Mouse (Mus musculus): ENCODE results near the gene Mrps35. TPM values are rescaled to one million over a fixed set of nuclear protein-coding genes. Genes with fewer than 3 reads are reported as not detected.

The Mrps35 gene
- polyA plus RNA-seq, 1 experiment from 2014 or later = 104 TPM

DNA sequence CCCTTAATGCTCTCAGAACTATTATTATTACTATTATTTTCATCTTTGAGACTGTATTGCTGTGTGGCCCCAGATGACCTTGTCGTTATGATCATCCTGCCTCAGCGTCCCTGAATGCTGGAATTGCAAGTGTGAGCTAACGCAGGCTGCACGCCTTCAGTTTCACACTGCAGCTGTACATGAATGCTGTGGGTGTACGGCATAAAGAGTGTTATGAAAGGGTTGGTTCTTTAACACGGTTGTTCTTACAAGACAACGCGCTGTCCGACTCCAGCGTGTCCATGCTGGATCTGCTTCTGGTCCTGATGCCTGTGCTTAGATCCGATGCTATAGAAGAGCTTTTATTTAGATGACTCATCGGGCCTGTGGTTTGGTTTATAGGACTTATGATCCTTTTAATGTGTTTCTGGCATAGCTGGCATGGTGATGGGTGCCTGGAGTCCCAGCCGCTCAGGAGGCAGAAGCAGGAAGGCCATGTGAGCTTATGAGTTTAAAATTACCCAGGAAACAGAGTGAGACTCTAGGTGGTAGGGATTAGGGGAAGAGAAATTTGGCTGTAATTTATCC lies 6.8 kb downstream of the Mrps35 start:
- Histone ChIP-seq H3K27ac (no peak overlapping the region), H3K36me3 (peaks cover 84% of the 10 kb centered on the region), H3K9me3 (no peaks in the 10 kb centered on the region), H3K4me1 (replicated peaks) (peaks cover under 1% of the 10 kb centered on the region), H3K27me3 (ENCODE audit: insufficient read depth, poor library complexity, severe bottlenecking) (no peaks in the 10 kb centered on the region), H3K4me3 (no peak overlapping the region)
- DNase-seq (ENCODE audit: low spot score) = no peak
- WGBS = 96% methylated on average over 13 of the region's 13 CpGs

DNA sequence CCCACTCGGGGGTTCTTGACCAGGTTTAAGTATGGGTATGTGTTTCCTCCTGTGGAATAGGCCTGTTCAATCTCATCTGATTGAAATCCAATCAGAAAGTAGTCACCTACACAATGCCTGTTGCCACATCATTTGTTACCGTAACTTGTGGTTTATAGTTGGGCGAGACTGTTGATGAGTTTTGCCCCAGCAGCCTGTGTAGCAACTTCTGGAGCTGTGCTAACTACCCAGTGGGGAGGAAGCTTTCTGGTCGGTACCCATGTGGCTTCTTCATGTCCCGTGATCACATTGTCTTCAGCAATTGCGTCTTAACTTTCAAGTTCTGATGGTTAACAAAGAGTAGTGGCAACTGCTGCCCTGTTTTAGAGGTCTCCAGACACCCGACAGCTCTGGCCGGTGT lies 9.1 kb downstream of the Mrps35 start:
- Histone ChIP-seq H3K4me3 (no peak overlapping the region), H3K36me3 (peaks cover 100% of the 10 kb centered on the region), H3K27ac (no peak overlapping the region), H3K4me1 (replicated peaks) (no peaks in the 10 kb centered on the region), H3K27me3 (ENCODE audit: insufficient read depth, poor library complexity, severe bottlenecking) (no peaks in the 10 kb centered on the region), H3K9me3 (no peaks in the 10 kb centered on the region)
- WGBS = 94% methylated on average over 8 of the region's 8 CpGs
- no peak for DNase-seq (ENCODE audit: low spot score)

DNA sequence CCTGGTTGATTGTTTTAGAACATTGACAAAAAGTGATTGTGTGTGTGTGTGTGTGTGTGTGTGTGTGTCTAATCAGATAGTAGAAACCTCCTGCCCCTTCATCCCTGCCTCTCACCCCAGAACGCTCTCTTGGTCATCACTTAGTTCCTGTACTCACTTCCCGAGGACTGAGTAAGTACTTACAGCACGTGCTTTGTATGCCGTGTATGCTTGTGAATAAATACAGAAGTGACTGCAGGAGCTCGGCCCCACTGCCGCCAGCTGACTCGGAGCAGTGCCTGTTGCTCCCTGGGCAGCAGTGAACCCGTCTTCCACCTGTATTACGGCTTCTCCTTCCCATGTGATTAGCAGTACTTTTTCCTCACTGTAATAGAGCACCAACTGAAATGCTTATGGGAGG lies 9.9 kb downstream of the Mrps35 start:
- no peak for DNase-seq (ENCODE audit: low spot score)
- Histone ChIP-seq H3K4me1 (replicated peaks) (no peaks in the 10 kb centered on the region), H3K27me3 (ENCODE audit: insufficient read depth, poor library complexity, severe bottlenecking) (no peaks in the 10 kb centered on the region), H3K36me3 (peaks cover 100% of the 10 kb centered on the region), H3K4me3 (no peak overlapping the region), H3K27ac (no peak overlapping the region), H3K9me3 (no peaks in the 10 kb centered on the region)
- WGBS = 90% methylated on average over 9 of the region's 9 CpGs

DNA sequence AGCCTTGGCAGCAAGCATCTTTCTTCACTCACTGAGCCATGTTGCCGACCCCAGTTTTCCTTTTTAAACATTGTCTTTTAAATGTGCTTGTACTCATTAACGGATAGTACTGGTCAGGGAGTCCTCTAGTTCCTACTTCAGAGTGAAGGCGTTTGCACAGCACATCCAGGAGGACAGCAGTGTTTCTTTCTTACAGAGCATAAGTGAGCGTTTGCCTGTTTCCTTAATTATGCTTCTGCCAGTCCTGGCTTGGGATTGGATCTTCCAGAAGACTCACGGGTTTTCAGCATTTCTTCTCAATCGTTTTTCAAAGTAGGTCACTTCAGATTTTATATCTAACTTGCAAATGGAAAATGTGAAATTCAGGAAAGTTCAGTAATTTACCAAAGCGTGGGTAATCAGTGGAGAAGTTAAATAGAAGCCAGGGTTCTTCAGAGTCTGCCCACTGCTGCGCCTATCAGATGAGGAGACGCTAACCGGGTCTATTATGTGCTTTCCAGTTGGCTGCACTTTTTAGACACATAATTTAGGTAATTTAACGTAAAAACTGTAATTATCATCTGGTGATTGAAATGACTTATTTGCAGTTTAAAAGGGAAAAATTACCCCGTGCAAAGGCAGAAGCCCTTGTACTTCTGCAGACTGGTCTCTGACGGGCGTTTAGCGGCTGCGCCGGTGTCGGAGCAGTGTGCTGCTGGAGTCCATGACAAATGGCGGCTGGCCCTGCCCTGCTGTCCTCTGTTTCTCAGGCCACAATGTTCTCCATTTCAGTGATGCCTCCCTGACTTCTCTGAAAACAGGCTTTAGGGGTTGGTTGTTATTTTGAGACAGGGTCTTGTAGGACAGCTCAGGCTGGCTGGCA lies 11.5 kb downstream of the Mrps35 start:
- 93% methylated on average over 19 of the region's 19 CpGs for WGBS
- peaks cover 96% of the 10 kb centered on the region for H3K36me3 ChIP-seq
- H3K27ac ChIP-seq = no peak overlapping the region
- no peaks in the 10 kb centered on the region for H3K4me1 ChIP-seq (replicated peaks)
- H3K4me3 ChIP-seq = no peak overlapping the region
- no peak for DNase-seq (ENCODE audit: low spot score)
- no peaks in the 10 kb centered on the region for H3K9me3 ChIP-seq
- no peaks in the 10 kb centered on the region for H3K27me3 ChIP-seq (ENCODE audit: insufficient read depth, poor library complexity, severe bottlenecking)

DNA sequence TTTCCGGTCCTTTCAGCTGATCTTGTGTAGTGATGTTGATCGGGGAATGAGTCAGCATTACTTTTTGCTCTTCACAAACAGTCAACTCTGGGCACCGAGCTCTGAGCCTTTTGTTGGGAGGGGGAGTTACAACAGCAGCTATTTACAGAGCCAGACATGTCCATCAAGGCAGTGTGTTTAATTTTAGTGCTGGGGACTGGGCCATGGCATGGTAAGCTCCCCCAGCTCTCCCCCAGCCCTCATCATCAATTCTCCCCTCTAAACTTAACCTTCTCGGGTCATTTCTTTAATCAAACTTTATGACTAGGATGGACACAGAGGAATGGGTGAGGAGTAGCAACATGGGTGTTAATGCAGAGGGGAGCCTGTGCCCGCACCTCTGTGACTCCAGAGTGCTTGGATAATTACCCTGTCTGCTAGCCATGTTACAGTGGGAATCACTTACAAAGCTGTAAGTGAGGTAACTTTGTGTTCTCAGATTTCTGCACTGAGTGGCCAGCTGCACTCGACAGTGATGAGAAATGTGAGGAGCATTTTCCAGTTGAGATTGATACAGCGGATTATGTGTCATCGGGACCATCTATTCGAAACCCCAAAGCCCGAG lies 12.9 kb downstream of the Mrps35 start:
- 90% methylated on average over 10 of the region's 10 CpGs for WGBS

DNA sequence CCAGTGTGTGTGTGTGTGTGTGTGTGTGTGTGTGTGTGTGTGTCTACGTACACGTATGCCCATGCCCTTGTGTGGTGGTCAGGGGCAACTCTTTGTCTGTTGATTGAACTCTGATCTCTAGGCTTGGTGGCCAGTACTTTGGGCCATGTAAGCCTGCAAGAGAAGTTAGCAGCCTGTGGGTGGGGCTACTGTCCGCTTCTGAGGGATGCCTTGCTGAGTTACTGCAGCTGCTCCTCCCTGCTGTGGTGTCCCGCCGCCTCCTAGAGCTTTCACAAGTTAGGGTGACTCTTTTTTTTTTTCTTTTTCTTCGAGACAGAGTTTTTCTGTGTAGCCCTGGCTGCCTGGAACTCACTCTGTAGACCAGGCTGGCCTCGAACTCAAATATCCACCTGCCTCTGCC lies 16.8 kb downstream of the Mrps35 start:
- Histone ChIP-seq H3K36me3 (peaks cover 95% of the 10 kb centered on the region), H3K9me3 (no peaks in the 10 kb centered on the region), H3K4me3 (no peak overlapping the region), H3K27ac (no peak overlapping the region), H3K27me3 (ENCODE audit: insufficient read depth, poor library complexity, severe bottlenecking) (no peaks in the 10 kb centered on the region), H3K4me1 (replicated peaks) (no peaks in the 10 kb centered on the region)
- WGBS = 68% methylated on average over 7 of the region's 7 CpGs
- no peak for DNase-seq (ENCODE audit: low spot score)

More for the DNA sequence above, 12.9 kb downstream of the Mrps35 start:
- no peaks in the 10 kb centered on the region for H3K27me3 ChIP-seq (ENCODE audit: insufficient read depth, poor library complexity, severe bottlenecking)
- no peaks in the 10 kb centered on the region for H3K9me3 ChIP-seq
- DNase-seq (ENCODE audit: low spot score) = no peak
- no peak overlapping the region for H3K27ac ChIP-seq
- no peaks in the 10 kb centered on the region for H3K4me1 ChIP-seq (replicated peaks)
- H3K4me3 ChIP-seq = no peak overlapping the region
- H3K36me3 ChIP-seq = peaks cover 96% of the 10 kb centered on the region

DNA sequence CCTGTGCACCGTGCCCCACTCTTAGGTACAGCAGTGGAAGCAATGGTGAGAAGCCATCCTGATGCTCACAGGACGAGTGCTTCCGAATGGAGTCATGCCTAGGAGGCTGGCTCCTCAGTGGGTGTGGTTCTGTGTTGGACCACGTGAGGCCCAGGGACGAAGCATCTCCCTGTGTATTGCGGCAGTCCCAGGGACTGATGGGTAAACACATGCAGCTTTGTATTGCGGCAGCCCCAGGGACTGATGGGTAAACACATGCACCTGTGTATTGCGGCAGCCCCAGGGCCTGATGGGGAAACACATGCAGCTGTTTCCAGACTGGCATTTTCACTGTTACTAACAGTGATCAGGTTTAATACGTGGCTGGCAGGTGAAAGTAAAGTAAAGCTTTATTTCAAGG lies 19.1 kb downstream of the Mrps35 start:
- no peak overlapping the region for H3K4me3 ChIP-seq
- 94% methylated on average over 9 of the region's 9 CpGs for WGBS
- H3K27me3 ChIP-seq (ENCODE audit: insufficient read depth, poor library complexity, severe bottlenecking) = no peaks in the 10 kb centered on the region
- H3K36me3 ChIP-seq = peaks cover 89% of the 10 kb centered on the region
- no peaks in the 10 kb centered on the region for H3K9me3 ChIP-seq
- H3K4me1 ChIP-seq (replicated peaks) = no peaks in the 10 kb centered on the region
- no peak overlapping the region for H3K27ac ChIP-seq
- no peak for DNase-seq (ENCODE audit: low spot score)

DNA sequence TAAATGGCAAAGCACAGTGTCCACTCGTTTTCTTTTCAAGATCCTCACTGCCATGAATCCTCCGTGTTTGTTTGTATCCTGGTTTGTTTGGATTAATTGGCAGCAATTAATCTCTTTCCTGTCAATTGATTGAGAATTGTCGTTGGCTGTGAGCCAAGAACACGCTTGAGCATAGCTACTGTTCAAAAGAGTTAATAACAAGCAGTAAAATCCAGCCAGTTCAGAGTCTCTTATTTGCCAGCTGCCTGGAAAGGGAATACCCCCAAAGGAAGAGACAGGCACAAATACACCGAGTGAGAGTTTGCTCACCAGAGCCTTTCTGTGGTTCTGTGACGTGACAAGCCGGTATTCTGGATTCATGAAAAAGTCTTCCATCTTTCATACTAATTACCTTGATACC lies 19.5 kb downstream of the Mrps35 start:
- Histone ChIP-seq H3K36me3 (peaks cover 89% of the 10 kb centered on the region), H3K4me3 (no peak overlapping the region), H3K27me3 (ENCODE audit: insufficient read depth, poor library complexity, severe bottlenecking) (no peaks in the 10 kb centered on the region), H3K4me1 (replicated peaks) (no peaks in the 10 kb centered on the region), H3K9me3 (no peaks in the 10 kb centered on the region), H3K27ac (no peak overlapping the region)
- 89% methylated on average over 7 of the region's 7 CpGs for WGBS
- no peak for DNase-seq (ENCODE audit: low spot score)

DNA sequence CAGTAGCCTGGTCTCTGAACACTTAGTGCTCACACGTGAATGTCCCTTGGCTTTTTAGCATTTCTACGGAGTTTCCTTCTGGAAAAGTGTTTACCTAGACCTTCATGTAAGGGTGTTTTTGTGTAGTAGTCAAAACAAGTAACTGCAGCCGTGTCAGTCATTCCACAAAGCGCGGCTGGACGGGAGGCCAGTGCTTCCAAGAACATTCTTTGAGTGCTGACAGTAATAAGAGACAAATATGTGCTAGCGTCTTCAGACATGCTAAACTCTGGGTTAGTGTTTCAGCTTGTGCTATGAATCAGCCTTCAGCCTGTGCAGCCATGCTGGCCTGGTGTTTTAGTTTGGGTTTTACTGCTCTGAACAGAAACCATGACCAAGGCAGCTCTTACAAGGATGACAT lies 20.1 kb downstream of the Mrps35 start:
- Histone ChIP-seq H3K27ac (no peak overlapping the region), H3K4me3 (no peak overlapping the region), H3K4me1 (replicated peaks) (no peaks in the 10 kb centered on the region), H3K36me3 (peaks cover 89% of the 10 kb centered on the region), H3K9me3 (no peaks in the 10 kb centered on the region), H3K27me3 (ENCODE audit: insufficient read depth, poor library complexity, severe bottlenecking) (no peaks in the 10 kb centered on the region)
- DNase-seq (ENCODE audit: low spot score) = no peak
- 91% methylated on average over 7 of the region's 7 CpGs for WGBS

DNA sequence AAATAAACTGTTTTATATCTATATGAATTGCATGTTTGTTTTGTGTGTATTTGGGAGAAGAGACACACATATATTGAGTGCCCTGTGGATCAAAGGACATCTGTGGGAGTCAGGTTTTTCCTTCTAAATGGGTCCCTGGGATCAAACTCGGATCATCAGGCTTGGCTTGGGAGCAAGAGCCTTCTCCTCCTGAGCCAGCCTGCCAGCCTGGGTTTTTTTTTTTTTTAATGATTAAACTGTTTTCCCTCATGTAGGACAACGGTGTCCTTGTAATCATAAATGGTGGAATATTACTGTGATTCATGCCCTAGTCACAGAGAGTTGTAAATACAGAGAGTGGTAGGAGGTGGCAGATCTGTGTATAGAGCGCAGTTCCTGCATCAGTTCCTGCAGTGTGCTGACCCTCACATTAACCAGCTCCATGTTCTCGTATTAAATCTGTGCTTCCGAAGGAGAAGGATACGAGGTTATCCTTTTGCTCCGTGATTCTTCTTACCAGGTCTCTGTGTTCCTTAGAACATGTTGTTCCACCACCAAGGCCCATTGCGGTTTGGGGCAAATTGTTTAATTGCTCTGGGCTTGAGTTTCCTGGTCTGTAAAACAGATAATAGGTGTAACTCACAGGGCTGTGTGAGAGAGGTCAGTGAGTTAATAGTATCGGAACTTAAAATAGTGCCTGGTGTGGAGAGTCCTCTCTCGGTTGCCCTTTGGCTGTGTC lies 21.8 kb downstream of the Mrps35 start:
- H3K9me3 ChIP-seq = no peaks in the 10 kb centered on the region
- peaks cover 77% of the 10 kb centered on the region for H3K36me3 ChIP-seq
- H3K27ac ChIP-seq = no peak overlapping the region
- no peak for DNase-seq (ENCODE audit: low spot score)
- WGBS = 95% methylated on average over 10 of the region's 10 CpGs
- H3K4me3 ChIP-seq = no peak overlapping the region
- no peaks in the 10 kb centered on the region for H3K27me3 ChIP-seq (ENCODE audit: insufficient read depth, poor library complexity, severe bottlenecking)
- peaks cover 10% of the 10 kb centered on the region for H3K4me1 ChIP-seq (replicated peaks)

DNA sequence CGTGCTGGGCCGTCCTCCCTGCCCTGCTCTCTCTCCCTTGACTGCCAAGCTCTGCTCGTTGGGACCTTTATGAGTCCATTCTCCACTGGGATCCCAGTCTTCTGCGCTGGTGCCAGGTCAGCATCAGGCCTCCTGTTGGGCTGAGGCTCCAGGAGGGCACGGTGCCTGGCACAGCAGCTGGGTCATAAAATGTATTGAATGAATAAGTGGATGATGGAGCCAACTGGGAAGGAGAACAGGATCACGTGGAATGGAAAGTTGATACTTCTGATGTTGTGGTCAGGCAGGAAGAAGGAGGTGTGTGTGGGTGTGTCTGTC lies 22.3 kb downstream of the Mrps35 start:
- peaks cover 72% of the 10 kb centered on the region for H3K36me3 ChIP-seq
- no peak overlapping the region for H3K27ac ChIP-seq
- 91% methylated on average over 6 of the region's 6 CpGs for WGBS
- H3K4me1 ChIP-seq (replicated peaks) = peaks cover 10% of the 10 kb centered on the region
- no peak overlapping the region for H3K4me3 ChIP-seq
- DNase-seq (ENCODE audit: low spot score) = no peak
- no peaks in the 10 kb centered on the region for H3K27me3 ChIP-seq (ENCODE audit: insufficient read depth, poor library complexity, severe bottlenecking)
- H3K9me3 ChIP-seq = no peaks in the 10 kb centered on the region

DNA sequence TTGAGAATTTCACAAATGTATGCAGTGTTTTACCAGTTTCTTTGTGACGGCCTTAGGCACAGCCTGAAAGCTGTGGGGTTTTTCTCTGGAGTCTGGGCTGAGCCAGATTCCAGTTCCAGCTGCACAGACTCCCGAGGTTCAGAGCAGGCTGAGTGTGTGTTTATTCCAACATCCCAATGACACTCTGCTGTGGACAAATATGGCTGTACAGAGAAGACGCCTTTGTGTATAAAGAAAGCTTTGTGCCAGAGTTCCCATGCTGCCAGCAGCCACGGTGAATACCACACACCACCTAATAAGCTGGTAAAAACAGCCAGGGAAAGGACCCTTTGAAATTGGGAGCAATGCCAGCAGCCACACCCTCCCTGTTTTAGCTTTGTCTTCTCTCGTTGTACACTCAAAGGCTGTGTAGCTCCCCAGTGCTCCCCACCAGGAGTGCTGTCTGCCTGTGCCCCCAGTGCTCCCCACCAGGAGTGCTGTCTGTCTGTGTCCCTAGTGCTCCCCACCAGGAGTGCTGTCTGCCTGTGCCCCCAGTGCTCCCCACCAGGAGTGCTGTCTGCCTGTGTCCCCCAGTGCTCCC lies 33.3 kb downstream of the Mrps35 start:
- Histone ChIP-seq H3K4me1 (replicated peaks) (no peaks in the 10 kb centered on the region), H3K4me3 (no peak overlapping the region), H3K27me3 (ENCODE audit: insufficient read depth, poor library complexity, severe bottlenecking) (no peaks in the 10 kb centered on the region), H3K36me3 (peaks cover 41% of the 10 kb centered on the region), H3K27ac (no peak overlapping the region), H3K9me3 (no peaks in the 10 kb centered on the region)
- WGBS = 73% methylated on average over 5 of the region's 5 CpGs
- DNase-seq (ENCODE audit: low spot score) = no peak

DNA sequence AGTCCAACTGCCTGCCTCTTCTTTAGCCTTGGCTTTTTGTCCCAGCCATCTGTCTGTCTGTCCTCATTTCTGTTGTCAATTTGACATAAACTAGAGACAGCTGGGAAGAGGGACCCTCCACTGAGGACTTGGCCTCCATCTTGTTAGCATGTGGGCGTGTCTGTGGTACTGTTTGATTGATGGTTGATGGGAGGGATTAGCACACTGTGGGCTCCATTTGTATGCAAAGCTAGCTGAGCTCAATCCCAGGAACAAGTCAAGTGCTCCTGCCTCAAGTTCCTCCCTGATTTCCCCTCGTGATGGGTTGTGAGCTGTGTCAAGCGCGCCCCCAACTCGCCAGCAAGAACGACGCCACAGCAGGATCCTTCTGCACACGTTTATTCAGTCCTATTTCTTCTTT lies 34.3 kb downstream of the Mrps35 start:
- no peaks in the 10 kb centered on the region for H3K27me3 ChIP-seq (ENCODE audit: insufficient read depth, poor library complexity, severe bottlenecking)
- no peak overlapping the region for H3K27ac ChIP-seq
- H3K4me1 ChIP-seq (replicated peaks) = no peaks in the 10 kb centered on the region
- no peak for DNase-seq (ENCODE audit: low spot score)
- H3K4me3 ChIP-seq = no peak overlapping the region
- H3K9me3 ChIP-seq = no peaks in the 10 kb centered on the region
- 80% methylated on average over 8 of the region's 8 CpGs for WGBS
- H3K36me3 ChIP-seq = peaks cover 32% of the 10 kb centered on the region
